Mouse (Mus musculus): ENCODE data around the gene Elovl3. TPM values are rescaled to one million over a fixed set of nuclear protein-coding genes. Genes with fewer than 3 reads are reported as not detected.
"Not testable (repeated sequence)": the region's sequence is repeated elsewhere in the genome, so short reads cannot be mapped to it uniquely, and the experiment has no call there.

Elovl3 gene
- not detected in 2 replicates for polyA plus RNA-seq (2012; rRNA removed)

- no peak for DNase-seq (ENCODE audit: extremely low spot score in 1 of 2, low spot score in 1 of 2)
Measured at GRCm38 (mm10) chr19:46131694-46132525, at the start of gene Elovl3. Elovl3 (plus strand) TSS chr19:46131897.

GRCm38 (mm10) chr19:46085185-46085584, 46.5 kb upstream of the Elovl3 start:
- no peak for DNase-seq (ENCODE audit: extremely low spot score in 1 of 2, low spot score in 1 of 2)

GRCm38 (mm10) chr19:46086337-46086736, 45.4 kb upstream of the Elovl3 start:
- DNase-seq (ENCODE audit: extremely low spot score in 1 of 2, low spot score in 1 of 2) = peak in 1 of 2 experiments; percentile 83

- DNase-seq (ENCODE audit: extremely low spot score in 1 of 2, low spot score in 1 of 2) = no peak
Measured at GRCm38 (mm10) chr19:46087871-46088270, 43.8 kb upstream of the Elovl3 start.

- DNase-seq (ENCODE audit: extremely low spot score in 1 of 2, low spot score in 1 of 2) = no peak
Measured at GRCm38 (mm10) chr19:46091641-46092040, 40.1 kb upstream of the Elovl3 start.

- DNase-seq (ENCODE audit: extremely low spot score in 1 of 2, low spot score in 1 of 2) = no peak
Measured at GRCm38 (mm10) chr19:46094144-46094543, 37.6 kb upstream of the Elovl3 start.

- peak; percentile 31 to 69 for DNase-seq (ENCODE audit: extremely low spot score in 1 of 2, low spot score in 1 of 2)
Measured at GRCm38 (mm10) chr19:46095291-46095690, 36.4 kb upstream of the Elovl3 start.

- no peak for DNase-seq (ENCODE audit: extremely low spot score in 1 of 2, low spot score in 1 of 2)
Measured at GRCm38 (mm10) chr19:46096396-46096795, 35.3 kb upstream of the Elovl3 start.

- DNase-seq (ENCODE audit: extremely low spot score in 1 of 2, low spot score in 1 of 2) = no peak
Measured at GRCm38 (mm10) chr19:46099561-46099960, 32.1 kb upstream of the Elovl3 start.

- DNase-seq (ENCODE audit: extremely low spot score in 1 of 2, low spot score in 1 of 2) = no peak
Measured at GRCm38 (mm10) chr19:46103437-46104186, 28.1 kb upstream of the Elovl3 start.

GRCm38 (mm10) chr19:46104187-46104557, 27.5 kb upstream of the Elovl3 start:
- no peak for DNase-seq (ENCODE audit: extremely low spot score in 1 of 2, low spot score in 1 of 2)

- DNase-seq (ENCODE audit: extremely low spot score in 1 of 2, low spot score in 1 of 2) = no peak
Measured at GRCm38 (mm10) chr19:46110214-46110613, 21.5 kb upstream of the Elovl3 start.

- no peak for DNase-seq (ENCODE audit: extremely low spot score in 1 of 2, low spot score in 1 of 2)
Measured at GRCm38 (mm10) chr19:46110781-46111180, 20.9 kb upstream of the Elovl3 start.

GRCm38 (mm10) chr19:46114617-46115016, 17.1 kb upstream of the Elovl3 start:
- DNase-seq (ENCODE audit: extremely low spot score in 1 of 2, low spot score in 1 of 2) = no peak

- no peak for DNase-seq (ENCODE audit: extremely low spot score in 1 of 2, low spot score in 1 of 2)
Measured at GRCm38 (mm10) chr19:46119458-46119857, 12.2 kb upstream of the Elovl3 start.

- no peak for DNase-seq (ENCODE audit: extremely low spot score in 1 of 2, low spot score in 1 of 2)
Measured at GRCm38 (mm10) chr19:46120872-46121271, 10.8 kb upstream of the Elovl3 start.

GRCm38 (mm10) chr19:46123876-46124275, 7.8 kb upstream of the Elovl3 start:
- no peak for DNase-seq (ENCODE audit: extremely low spot score in 1 of 2, low spot score in 1 of 2)

- DNase-seq (ENCODE audit: extremely low spot score in 1 of 2, low spot score in 1 of 2) = no peak
Measured at GRCm38 (mm10) chr19:46124651-46125050, 7.0 kb upstream of the Elovl3 start.

- no peak for DNase-seq (ENCODE audit: extremely low spot score in 1 of 2, low spot score in 1 of 2)
Measured at GRCm38 (mm10) chr19:46126301-46126700, 5.4 kb upstream of the Elovl3 start.

- not testable (repeated sequence) for DNase-seq (ENCODE audit: extremely low spot score in 1 of 2, low spot score in 1 of 2)
Measured at GRCm38 (mm10) chr19:46129737-46130136, 2.0 kb upstream of the Elovl3 start.

- DNase-seq (ENCODE audit: extremely low spot score in 1 of 2, low spot score in 1 of 2) = no peak
Measured at GRCm38 (mm10) chr19:46131283-46131682, 414 bp upstream of the Elovl3 start.

- DNase-seq (ENCODE audit: extremely low spot score in 1 of 2, low spot score in 1 of 2) = no peak
Measured at GRCm38 (mm10) chr19:46132577-46132976, 880 bp downstream of the Elovl3 start.

All from frontal cortex, adult 2 months (tissue).